Mouse (Mus musculus) neural tube, embryonic 12.5 days (tissue): ENCODE measurements around the gene E2f8. TPM values are rescaled to one million over a fixed set of nuclear protein-coding genes. Genes with fewer than 3 reads are reported as not detected.
A peak's percentile ranks its signal among the peaks of the same experiment; 100 is the strongest.

Source experiments
- ATAC-seq: fragments of 200-750 bp; cut with Nextera tagmentation; 2 replicates; pipeline ENCODE4 v1.8.0; 2017; ENCODE audit warnings: low read depth, mild to moderate bottlenecking, moderate TSS enrichment, moderate library complexity; ENCODE audit not compliant: low FRiP score
- H3K27ac ChIP-seq: fragments of 300-500 bp; sonication (generic); 2 replicates; pipeline ENCODE4 v1.5.1; 2016
- H3K27me3 ChIP-seq: fragments of 300-500 bp; sonication (generic); replicated peaks from 2 replicates; pipeline ENCODE4 v1.6.1; 2016; ENCODE audit warnings: mild to moderate bottlenecking
- H3K36me3 ChIP-seq: fragments of 300-500 bp; sonication (generic); 2 replicates; pipeline ENCODE4 v1.6.1; 2016; ENCODE audit warnings: mild to moderate bottlenecking
- H3K4me1 ChIP-seq: fragments of 300-500 bp; sonication (generic); 2 replicates; pipeline ENCODE4 v1.6.1; 2016
- H3K4me2 ChIP-seq: fragments of 300-500 bp; sonication (generic); replicated peaks from 2 replicates; pipeline ENCODE4 v1.6.1; 2016; ENCODE audit warnings: mild to moderate bottlenecking
- H3K4me3 ChIP-seq: fragments of 300-500 bp; sonication (generic); 2 replicates; pipeline ENCODE4 v1.5.1; 2016
- H3K9ac ChIP-seq: fragments of 300-500 bp; sonication (generic); 2 replicates; pipeline ENCODE4 v1.6.1; 2016; ENCODE audit warnings: mild to moderate bottlenecking
- H3K9me3 ChIP-seq: fragments of 300-500 bp; sonication (generic); 2 replicates; pipeline ENCODE4 v1.6.1; 2016; ENCODE audit warnings: mild to moderate bottlenecking
- WGBS: fragments of 180-500 bp; shearing (Covaris S2); methylation state at CpG from one replicate; pipeline ENCODE4 v1.1.7; 2016; 5-methylcytosine and 5-hydroxymethylcytosine counted together
- polyA plus RNA-seq: library from polyadenylated mRNA; unstranded; fragments of >200 nt; fragmentation: Nextera tagmentation; extraction: Ambion mirVana; gene quantifications from 2 replicates; pipeline ENCODE4 v1.2.1, GENCODE M21; 2016

The E2f8 gene
- polyA plus RNA-seq, 1 experiment from 2014 or later: 12.6 TPM

DNA sequence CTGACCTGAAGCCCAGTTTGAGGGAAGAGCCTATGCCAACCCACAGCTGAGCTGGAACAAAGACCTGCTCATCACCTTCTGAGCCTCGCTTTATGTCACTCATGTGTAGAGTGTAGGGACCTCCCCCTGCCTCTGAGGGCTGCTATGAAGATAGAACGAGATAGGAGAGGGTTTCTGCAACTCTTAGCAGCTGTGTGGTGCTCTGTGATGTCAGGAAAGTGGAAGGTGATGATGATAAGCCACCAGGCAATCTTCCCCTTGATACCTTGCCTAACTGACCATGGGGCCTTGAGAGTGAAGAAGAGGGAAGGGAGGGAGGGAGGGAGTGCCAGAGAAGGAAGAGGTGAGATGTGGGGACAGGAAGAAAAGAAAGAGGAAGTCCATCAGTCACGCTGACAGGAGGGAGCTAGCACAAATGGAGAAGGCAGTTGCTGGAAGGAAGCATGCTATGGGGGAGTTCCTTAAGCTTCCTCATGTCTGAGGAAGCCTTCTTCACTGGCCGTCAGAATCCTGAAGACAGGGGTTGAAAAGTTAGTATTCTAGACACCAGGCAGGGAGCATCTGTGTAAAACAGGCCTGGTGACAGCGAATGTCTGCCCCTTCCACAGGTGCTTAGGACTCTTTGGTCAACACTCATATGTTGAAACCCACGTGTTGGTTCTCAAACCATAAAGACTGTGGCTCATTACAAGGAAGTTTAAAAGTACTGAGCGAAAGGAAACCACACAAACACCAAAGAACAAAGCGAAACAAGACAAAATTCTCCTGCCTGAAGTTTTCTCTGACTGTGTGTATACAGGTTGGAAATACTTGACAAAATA, 27.3 kb upstream of the E2f8 start, which contains the start of gene Nav2:
Gene Nav2, plus strand, starts transcription at position 196 of the 821 bp plus-strand sequence.
- Histone ChIP-seq H3K4me1 (peaks cover 13% of the 10 kb centered on the region; the same call in 1 of the 2 replicates), H3K4me2 (no peak within 1 kb of the TSS), H3K27me3 (no peaks in the 10 kb centered on the region), H3K4me3 (no peak within 1 kb of the TSS), H3K9me3 (no peaks in the 10 kb centered on the region), H3K36me3 (no peaks in the 10 kb centered on the region), H3K9ac (no peak within 1 kb of the TSS), H3K27ac (no peak within 1 kb of the TSS)
- WGBS: 78% methylated on average over 8 of the region's 8 CpGs
- no peak for ATAC-seq

- Histone ChIP-seq H3K9ac (no peak overlapping the region), H3K4me3 (no peak overlapping the region), H3K27ac (no peak overlapping the region), H3K9me3 (no peaks in the 10 kb centered on the region), H3K4me1 (peaks cover 17% of the 10 kb centered on the region), H3K27me3 (no peaks in the 10 kb centered on the region), H3K36me3 (no peaks in the 10 kb centered on the region), H3K4me2 (no peak overlapping the region)
- WGBS: 14% methylated on average over 2 of the region's 2 CpGs
- ATAC-seq: no peak
These were observed 21.1 kb upstream of the E2f8 start for GRCm38 (mm10) chr7:48902454-48902853.

DNA sequence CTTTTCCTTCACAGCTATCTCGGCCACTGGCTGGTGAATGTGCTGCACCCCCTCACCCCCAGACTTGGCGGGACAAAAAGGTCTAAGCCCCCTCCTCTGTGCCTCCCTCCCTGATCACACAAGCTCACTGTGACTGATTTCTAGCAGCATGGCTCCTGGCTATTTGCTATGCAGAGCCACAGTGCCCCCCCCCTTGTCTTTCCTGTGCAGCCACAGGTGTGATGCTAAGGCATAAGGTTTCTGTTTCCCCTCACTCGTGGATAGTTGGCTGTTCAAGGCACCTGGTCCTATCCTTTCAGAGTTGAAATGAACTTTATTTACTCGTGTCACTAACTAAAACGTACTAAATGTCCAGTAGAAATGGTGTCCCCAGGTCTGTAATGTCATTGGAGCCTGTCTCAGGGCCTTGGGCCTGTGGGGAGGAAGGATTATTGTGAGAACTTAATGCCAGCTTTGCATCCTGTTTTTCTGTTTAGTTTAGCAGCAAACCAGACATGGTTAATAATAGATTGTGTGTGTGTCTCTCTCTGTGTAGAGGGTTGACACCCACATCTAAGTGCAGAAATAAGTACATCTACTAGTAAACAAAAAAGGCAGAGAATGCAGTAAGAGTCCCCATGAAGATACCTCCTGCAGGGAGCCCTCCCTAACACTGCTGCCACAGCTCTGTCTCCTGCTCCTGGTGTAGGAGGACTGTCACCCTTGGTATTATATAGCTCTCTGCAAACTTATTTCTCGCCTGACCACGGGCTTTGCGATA, 19.2 kb upstream of the E2f8 start:
- Histone ChIP-seq H3K4me2 (no peak overlapping the region), H3K9ac (no peak overlapping the region), H3K27ac (no peak overlapping the region), H3K4me1 (peaks cover 24% of the 10 kb centered on the region), H3K27me3 (no peaks in the 10 kb centered on the region), H3K9me3 (no peaks in the 10 kb centered on the region), H3K4me3 (no peak overlapping the region), H3K36me3 (no peaks in the 10 kb centered on the region)
- WGBS: 74% methylated on average over 8 of the region's 8 CpGs
- ATAC-seq: no peak

- Histone ChIP-seq H3K9me3 (no peaks in the 10 kb centered on the region), H3K4me1 (peaks cover 24% of the 10 kb centered on the region), H3K9ac (no peak overlapping the region), H3K4me2 (no peak overlapping the region), H3K27me3 (no peaks in the 10 kb centered on the region), H3K27ac (no peak overlapping the region), H3K4me3 (no peak overlapping the region), H3K36me3 (no peaks in the 10 kb centered on the region)
- ATAC-seq: no peak
- WGBS: 67% methylated on average over 9 of the region's 9 CpGs
These were observed 17.0 kb upstream of the E2f8 start for GRCm38 (mm10) chr7:48898416-48898815.

GRCm38 (mm10) chr7:48897539-48898163, 16.3 kb upstream of the E2f8 start:
- no peaks in the 10 kb centered on the region for H3K9me3 ChIP-seq
- ATAC-seq: no peak
- H3K4me2 ChIP-seq: peak overlapping the region; percentile 33
- H3K4me3 ChIP-seq: no peak overlapping the region
- peaks cover 18% of the 10 kb centered on the region for H3K4me1 ChIP-seq
- H3K36me3 ChIP-seq: no peaks in the 10 kb centered on the region
- no peak overlapping the region for H3K27ac ChIP-seq
- no peak overlapping the region for H3K9ac ChIP-seq
- no peaks in the 10 kb centered on the region; the same call in 1 of the 2 replicates for H3K27me3 ChIP-seq
- WGBS: 38% methylated on average over 24 of the region's 24 CpGs

DNA sequence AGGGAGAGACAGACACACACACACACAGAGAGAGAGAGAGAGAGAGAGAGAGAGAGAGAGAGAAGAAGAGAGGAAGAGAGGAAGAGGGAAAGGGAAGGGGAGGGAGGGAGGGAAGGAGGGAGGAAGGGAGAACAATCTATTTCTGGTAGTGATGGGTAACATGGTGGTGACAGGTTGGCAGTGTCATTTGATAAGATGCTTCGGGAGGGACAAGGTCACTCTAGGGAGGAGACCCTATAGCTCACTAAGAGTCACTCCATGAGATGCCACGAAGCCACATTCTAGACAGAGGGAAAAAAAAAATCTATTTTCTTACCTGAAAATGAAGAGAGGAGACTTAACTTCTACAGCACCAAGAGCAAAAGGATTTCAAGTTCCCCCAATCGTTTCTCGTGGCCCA, 14.7 kb upstream of the E2f8 start:
- no peak overlapping the region for H3K4me3 ChIP-seq
- no peaks in the 10 kb centered on the region; the same call in 1 of the 2 replicates for H3K27me3 ChIP-seq
- no peaks in the 10 kb centered on the region for H3K36me3 ChIP-seq
- no peaks in the 10 kb centered on the region for H3K9me3 ChIP-seq
- H3K4me1 ChIP-seq: peaks cover 26% of the 10 kb centered on the region
- no peak overlapping the region for H3K27ac ChIP-seq
- 83% methylated on average over 4 of the region's 4 CpGs for WGBS
- no peak for ATAC-seq
- H3K9ac ChIP-seq: no peak overlapping the region
- no peak overlapping the region for H3K4me2 ChIP-seq

DNA sequence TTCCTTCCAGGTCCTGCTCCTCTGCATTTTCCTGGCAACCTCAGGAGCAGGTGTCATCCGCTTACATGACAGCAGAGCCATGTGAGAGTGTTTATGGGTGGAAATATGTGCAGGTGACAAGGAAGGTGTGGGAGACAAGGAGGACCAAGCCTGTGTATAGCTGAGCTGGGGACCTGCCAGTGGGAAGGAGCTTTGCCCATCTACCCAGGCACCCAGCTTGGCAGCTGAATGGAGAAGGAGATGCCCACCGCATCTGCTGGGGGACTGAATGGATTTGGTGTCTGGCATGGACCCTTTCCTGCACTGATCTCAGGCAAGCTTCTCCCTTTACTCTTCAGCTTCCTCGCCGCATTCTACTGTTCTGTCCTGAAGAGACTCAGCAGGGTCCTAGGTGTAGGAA, 14.1 kb upstream of the E2f8 start:
- 89% methylated on average over 4 of the region's 4 CpGs for WGBS
- ATAC-seq: no peak
- H3K4me3 ChIP-seq: no peak overlapping the region
- H3K27ac ChIP-seq: no peak overlapping the region
- H3K9me3 ChIP-seq: no peaks in the 10 kb centered on the region
- no peak overlapping the region for H3K9ac ChIP-seq
- H3K4me1 ChIP-seq: peaks cover 31% of the 10 kb centered on the region
- H3K4me2 ChIP-seq: no peak overlapping the region
- H3K36me3 ChIP-seq: no peaks in the 10 kb centered on the region
- H3K27me3 ChIP-seq: no peaks in the 10 kb centered on the region; the same call in 1 of the 2 replicates

DNA sequence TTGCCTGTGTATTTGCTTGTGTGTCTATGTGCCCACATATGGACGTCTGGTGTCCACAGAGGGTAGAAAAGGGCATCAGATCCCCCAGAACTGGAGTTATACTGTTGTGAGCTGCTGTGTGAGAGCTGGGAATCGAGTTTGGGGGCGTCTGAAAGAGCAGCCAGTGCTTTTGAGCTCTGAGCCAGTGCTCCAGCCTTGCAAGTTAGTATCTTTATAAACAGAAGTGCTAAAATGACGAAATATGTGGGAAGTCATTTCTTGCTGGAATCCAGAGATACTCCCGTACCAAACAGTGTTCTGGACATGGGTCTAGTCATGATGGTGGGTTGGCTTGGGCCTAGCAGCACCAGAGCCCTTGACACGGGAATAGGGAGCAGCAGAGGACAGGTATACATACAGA, 13.4 kb upstream of the E2f8 start:
- Histone ChIP-seq H3K4me3 (no peak overlapping the region), H3K4me1 (peaks cover 30% of the 10 kb centered on the region), H3K27me3 (no peaks in the 10 kb centered on the region; the same call in 1 of the 2 replicates), H3K9ac (no peak overlapping the region), H3K36me3 (no peaks in the 10 kb centered on the region), H3K27ac (no peak overlapping the region), H3K9me3 (no peaks in the 10 kb centered on the region), H3K4me2 (no peak overlapping the region)
- 85% methylated on average over 6 of the region's 6 CpGs for WGBS
- no peak for ATAC-seq

- H3K4me3 ChIP-seq: no peak overlapping the region
- no peak for ATAC-seq
- H3K9me3 ChIP-seq: no peaks in the 10 kb centered on the region
- H3K27me3 ChIP-seq: no peaks in the 10 kb centered on the region; the same call in 1 of the 2 replicates
- H3K36me3 ChIP-seq: no peaks in the 10 kb centered on the region
- H3K4me1 ChIP-seq: peaks cover 30% of the 10 kb centered on the region
- no peak overlapping the region for H3K9ac ChIP-seq
- no peak overlapping the region for H3K27ac ChIP-seq
- WGBS: under 1% methylated on average over 6 of the region's 6 CpGs
- no peak overlapping the region for H3K4me2 ChIP-seq
These were observed 12.8 kb upstream of the E2f8 start for GRCm38 (mm10) chr7:48894152-48894551.

DNA sequence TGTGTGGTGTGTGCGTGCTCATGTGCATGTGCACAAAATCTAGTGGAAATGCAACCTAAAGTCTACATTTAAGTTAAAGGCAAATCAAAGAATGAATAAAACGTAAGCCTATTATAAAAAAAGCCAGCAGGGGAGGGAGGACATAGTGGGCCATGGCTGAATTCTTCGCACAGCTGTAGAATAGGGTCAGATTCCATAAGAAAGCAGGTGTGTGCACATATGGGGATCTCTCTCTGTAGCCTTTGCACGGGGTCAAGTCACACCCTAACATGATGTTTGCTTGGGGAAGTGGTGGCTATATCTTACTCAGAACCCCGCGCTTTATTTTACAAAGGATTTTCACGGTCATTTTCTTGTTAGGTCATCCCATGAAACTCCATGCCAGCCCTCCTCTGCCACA, 11.7 kb upstream of the E2f8 start:
- no peak for ATAC-seq
- Histone ChIP-seq H3K9me3 (no peaks in the 10 kb centered on the region), H3K27me3 (no peaks in the 10 kb centered on the region; the same call in 1 of the 2 replicates), H3K27ac (no peak overlapping the region), H3K4me3 (no peak overlapping the region), H3K4me1 (peaks cover 32% of the 10 kb centered on the region), H3K36me3 (no peaks in the 10 kb centered on the region), H3K9ac (no peak overlapping the region), H3K4me2 (no peak overlapping the region)
- 83% methylated on average over 7 of the region's 7 CpGs for WGBS

DNA sequence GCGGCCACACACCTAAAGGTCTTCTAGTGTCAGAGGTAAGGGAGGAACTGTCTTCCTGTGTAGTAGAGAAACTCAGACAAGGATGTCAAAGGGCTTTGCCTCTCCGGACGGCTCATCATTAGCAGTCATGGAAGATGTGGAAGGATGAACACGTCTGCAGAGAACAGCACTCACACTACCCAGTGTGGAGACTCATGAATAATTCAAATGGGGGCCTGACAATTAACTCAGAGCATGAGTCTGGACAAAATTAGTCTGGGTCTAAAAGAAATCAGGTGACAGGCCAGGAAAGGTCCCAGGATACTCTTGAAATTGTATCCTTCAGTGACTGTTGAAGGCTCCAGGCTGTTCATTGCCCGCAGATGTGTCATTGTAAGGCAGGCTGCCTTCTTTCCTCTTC, 9.6 kb upstream of the E2f8 start:
- Histone ChIP-seq H3K27ac (no peak overlapping the region), H3K9ac (no peak overlapping the region), H3K4me3 (no peak overlapping the region), H3K27me3 (no peaks in the 10 kb centered on the region; the same call in 1 of the 2 replicates), H3K4me1 (peaks cover 18% of the 10 kb centered on the region), H3K4me2 (no peak overlapping the region; the same call in 1 of the 2 replicates), H3K9me3 (no peaks in the 10 kb centered on the region), H3K36me3 (no peaks in the 10 kb centered on the region)
- ATAC-seq: peak; percentile 62
- 42% methylated on average over 5 of the region's 5 CpGs for WGBS

DNA sequence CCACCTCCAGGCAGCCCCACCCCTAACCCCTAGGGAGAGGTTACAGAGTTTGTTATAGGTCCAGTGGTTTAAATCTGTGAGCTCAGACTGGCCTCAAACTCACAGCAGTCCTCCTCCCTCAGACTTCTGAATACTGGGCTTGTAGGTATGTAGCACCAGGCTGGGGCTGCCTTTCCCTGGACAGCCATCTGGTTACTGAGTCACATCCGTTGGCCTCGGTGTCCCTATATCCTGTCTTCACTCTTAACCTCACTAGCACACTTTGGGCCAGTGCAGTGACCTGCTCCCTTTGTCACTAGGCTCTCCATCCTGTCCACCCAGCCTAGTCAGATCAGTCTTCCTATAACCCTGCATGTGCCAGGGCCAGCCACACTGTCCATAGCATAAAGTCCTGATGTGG, 7.4 kb upstream of the E2f8 start:
- 75% methylated on average over 2 of the region's 2 CpGs for WGBS
- H3K27ac ChIP-seq: no peak overlapping the region

More for the DNA sequence above, 7.4 kb upstream of the E2f8 start:
- Histone ChIP-seq H3K9ac (no peak overlapping the region), H3K4me1 (peaks cover 18% of the 10 kb centered on the region), H3K27me3 (peaks cover 7% of the 10 kb centered on the region; the same call in 1 of the 2 replicates), H3K4me3 (no peak overlapping the region), H3K9me3 (no peaks in the 10 kb centered on the region), H3K4me2 (no peak overlapping the region), H3K36me3 (no peaks in the 10 kb centered on the region)
- ATAC-seq: no peak
